Mouse (Mus musculus): ENCODE measurements around the gene Mphosph10.

GRCm38 (mm10) chr7:64403989-64404388, 11.9 kb upstream of the Mphosph10 start:
- TF ChIP-seq CTCF (IDR thresholded peaks at IDR 0.05; ENCODE audit: control insufficient read depth, insufficient read depth, low read length) (no peak), POLR2A (IDR thresholded peaks at IDR 0.05; ENCODE audit: borderline replicate concordance, control insufficient read depth, low read depth, low read length) (no peak)

All from bone marrow, adult 2 months (tissue).